Mouse (Mus musculus) CH12.LX (cell line): ENCODE data around the gene Ano5.

Experiments
- CHD2 ChIP-seq: IDR thresholded peaks from 2 replicates; pipeline ENCODE4 v1.6.1; 2011; ENCODE audit warnings: low read length, improper control_type of control experiment
- CTCF ChIP-seq, 2 experiments: IDR thresholded peaks in 1 of 2; conservative IDR thresholded peaks in 1 of 2; 2 replicates each; pipeline ENCODE4 v1.5.1; 2011 to 2012; ENCODE audit warnings: low read depth in 2 of 2, low read length in 2 of 2, improper control_type of control experiment in 1 of 2, inconsistent platforms in 1 of 2, mild to moderate bottlenecking in 1 of 2, moderate library complexity in 1 of 2
- POLR2A ChIP-seq: IDR thresholded peaks from 2 replicates; pipeline ENCODE4 v1.6.1; 2011; ENCODE audit warnings: low read depth, mild to moderate bottlenecking, improper control_type of control experiment, low read length

DNA sequence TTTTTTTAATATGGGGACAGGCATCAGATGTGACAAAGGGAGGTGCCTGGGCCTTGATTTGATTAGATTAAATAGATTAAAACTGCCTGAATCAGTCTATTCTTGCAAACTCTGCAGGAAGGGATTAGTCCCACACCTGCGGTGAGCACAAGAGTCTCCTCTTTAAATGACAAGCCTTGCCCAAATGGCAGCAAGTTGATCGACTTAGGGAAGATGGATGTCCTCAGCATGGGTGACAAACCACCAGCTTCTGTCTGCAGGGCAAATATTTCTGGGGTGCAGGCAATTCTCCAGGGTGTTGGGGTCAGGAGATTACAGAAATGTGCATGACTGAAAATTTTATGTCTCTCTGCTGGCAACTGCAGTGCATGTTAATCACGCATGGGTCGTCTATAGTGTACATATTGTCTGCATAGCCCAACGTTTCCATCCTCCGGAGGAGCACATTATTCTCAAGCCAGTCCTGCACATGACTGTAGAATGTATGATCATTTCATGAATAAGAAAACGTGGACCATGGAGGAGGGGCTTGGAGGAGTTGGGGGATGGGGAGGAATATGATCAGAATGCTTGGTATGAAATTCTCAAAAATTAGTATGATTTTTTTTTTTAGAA is 122.5 kb downstream of the Ano5 start:
- TF ChIP-seq POLR2A, result no peak
- TF ChIP-seq CTCF (conservative IDR thresholded peaks at IDR 0.05 in 1 of 2, IDR thresholded peaks at IDR 0.05 in 1 of 2; ENCODE audit: low read depth in 2 of 2, low read length in 2 of 2), result no peak
- no peak for TF ChIP-seq CHD2
